Mouse (Mus musculus): ENCODE data around the gene Sec22c.

The Sec22c gene

DNA sequence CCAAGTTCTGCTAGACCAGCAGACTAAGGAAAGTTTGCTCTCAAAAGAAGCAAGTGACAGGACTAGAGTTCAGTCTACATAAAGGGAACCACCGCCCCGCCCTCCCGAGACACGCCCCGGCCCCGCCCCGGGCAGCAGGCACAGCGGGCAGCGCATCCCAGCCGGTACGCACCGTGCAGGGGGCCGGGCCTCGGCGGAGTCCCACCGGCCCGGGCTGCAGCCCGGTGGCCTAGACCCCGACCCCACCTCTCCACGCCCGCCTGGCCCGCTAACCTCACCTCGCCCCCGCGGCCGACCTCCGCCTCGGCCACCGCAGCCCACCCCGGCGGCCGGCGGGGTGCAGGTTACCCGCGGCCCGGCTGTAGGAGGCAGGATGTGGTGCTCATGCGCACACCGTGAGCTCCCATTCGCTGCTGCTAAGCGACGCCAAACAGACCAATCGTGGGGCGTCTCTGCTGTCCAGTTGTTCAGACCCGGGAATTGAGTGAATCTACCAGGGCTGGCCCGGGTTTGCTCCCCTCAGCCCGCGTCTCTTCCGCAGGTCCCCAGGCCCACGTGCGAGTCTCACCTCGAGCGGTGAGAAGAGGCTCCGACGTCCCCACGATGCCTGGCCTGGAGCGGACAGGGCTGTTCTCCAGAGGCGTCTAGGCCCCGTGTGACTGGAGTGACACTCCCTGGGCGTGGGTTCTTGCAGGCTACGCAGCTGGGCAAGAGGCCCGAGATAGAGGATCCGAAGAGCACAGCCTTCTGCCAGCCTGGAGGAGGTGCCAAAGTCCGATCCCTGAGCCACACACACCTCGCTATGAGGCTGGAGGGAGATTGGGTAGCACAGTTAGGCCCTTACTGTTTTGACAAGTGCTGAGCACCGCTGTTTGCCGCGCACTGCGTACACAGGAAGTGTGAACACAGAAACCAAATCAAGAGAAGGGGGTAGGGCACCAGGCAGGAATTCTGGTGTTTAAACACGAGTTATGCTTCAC, at the start of gene Sec22c:
Gene Sec22c, minus strand, starts transcription at position 845 of the 980 bp plus-strand sequence.
- peak; percentile 90 for ATAC-seq (ENCODE audit: insufficient number of reproducible peaks, low FRiP score, low TSS enrichment)

GRCm38 (mm10) chr9:121754624-121755023, 49.3 kb upstream of the Sec22c start:
- ATAC-seq (ENCODE audit: insufficient number of reproducible peaks, low FRiP score, low TSS enrichment) = no peak

DNA sequence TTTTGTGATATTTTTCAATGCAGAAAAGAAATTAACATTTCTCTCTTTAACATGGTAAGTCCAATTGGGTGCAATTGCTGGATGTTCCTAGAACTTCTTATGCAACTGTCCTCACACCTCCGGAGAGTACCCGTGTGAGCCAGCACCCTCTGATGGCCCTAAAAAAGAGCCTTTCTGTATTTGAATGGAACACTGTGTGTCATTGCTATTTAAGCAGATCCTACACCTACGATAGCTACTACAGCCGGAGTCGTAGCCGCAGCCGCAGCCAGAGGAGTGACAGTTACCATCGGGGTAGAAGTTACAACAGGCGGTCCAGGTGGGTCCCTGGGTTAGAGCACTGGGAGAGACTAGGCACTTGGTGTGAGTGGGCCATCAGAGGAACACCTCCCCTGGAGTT, 47.5 kb upstream of the Sec22c start:
- no peak for ATAC-seq (ENCODE audit: insufficient number of reproducible peaks, low FRiP score, low TSS enrichment)

DNA sequence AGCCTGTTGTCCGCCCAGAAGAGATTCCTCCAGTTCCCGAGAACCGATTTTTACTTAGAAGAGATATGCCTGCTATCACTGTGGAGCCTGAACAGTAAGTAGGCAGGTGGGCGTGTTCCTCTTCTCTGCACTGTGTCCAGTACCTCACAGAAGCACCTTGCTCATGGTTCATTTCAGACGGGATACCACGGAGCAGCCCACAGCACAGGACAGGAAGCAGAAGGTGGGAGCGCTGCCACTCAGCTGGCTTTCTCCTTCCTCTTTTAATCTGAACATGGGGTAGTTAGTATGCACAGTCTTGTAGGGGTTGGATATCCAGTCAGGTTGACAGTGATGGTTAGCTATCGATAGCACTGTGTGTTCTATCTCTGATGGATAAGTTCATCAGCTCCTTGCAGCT, 38.8 kb upstream of the Sec22c start:
- ATAC-seq (ENCODE audit: insufficient number of reproducible peaks, low FRiP score, low TSS enrichment) = no peak

DNA sequence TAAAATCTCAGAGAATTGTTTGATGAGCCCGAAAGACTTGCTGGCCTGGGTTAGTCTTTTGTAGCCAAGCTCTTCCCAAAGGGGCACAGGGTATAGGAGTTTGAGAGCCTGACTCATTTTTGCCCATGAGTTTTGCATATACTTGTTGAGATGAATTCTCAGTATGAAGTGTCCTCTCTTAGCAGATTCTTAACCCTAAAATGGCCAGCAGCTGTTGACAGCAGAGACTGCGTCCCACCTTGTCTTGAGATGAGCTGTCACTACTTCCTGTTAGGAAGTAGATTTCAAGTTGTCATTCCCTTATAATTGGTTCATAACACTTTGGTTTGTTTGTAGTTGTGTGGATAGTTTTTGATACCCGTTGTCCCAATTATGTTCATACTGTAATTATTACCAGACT, 35.9 kb upstream of the Sec22c start:
- ATAC-seq (ENCODE audit: insufficient number of reproducible peaks, low FRiP score, low TSS enrichment) = no peak

DNA sequence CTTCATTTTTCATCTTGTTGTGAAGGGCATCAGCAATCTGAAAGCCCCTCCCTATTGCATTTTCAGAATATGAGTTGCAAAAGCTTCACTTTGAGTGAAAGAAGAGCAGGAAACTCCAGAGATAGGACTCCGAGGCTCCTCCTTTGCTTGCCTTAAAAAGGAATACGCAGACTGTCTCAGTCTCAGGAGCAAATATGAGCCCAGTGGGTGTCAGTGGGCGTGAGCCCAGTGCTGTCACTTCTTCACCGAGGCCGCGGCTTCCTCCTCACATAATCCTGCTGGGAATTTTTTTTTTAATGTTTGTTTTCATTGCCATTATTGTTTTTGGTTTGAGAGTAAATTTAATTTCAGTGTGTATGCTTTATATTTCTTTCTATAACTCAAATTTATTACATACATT, 35.2 kb upstream of the Sec22c start:
- ATAC-seq (ENCODE audit: insufficient number of reproducible peaks, low FRiP score, low TSS enrichment) = no peak

DNA sequence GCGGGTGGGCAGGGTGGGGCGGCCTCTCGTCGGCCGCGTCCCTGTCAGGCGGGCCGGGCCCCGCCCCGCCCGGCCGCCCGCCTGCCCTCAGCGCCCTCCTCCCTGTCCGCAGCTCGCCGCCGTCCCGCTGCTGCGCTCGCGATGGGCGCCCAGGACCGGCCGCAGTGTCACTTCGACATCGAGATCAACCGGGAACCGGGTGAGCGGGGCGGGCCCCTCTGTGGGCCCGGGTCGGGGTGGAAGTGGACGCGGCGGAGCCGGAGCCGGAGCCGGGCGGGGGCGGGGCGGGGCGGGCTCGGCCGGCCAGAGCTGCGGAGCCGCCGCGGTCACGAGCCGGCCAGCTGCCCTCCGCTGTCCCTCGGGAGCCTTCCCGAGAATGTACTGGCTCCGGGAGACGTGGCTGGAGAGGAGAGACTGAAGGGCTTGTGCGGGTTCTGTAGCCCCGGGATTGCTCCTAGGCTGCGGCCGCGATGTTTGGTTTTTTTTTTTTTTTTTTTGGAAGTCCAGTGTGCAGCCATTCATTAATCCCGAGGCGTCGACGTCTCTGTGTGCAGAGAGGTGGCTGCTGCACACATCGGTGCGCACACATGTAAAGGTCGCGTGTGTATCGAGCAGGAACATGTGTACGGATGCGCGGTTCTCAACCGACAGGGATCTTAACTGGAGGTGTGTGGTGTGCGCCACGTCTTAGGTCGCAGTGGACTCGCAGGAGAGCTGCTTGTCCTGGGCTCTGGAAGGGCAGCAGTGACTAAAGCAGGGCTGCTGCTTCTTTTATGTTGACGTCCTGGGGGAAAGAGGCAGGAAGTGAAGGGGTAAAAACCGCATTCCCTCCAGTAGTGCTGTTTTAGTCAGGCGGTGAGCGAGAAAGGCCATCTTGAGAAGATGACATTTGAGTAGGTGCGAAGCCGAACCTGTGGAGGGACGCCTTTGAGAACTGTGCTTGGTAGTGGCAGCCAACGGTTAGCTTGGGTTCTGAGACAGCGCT, 14.3 kb upstream of the Sec22c start:
- ATAC-seq (ENCODE audit: insufficient number of reproducible peaks, low FRiP score, low TSS enrichment) = peak; percentile 28; the same call in 1 of the 2 replicates

GRCm38 (mm10) chr9:121718792-121719318, 13.6 kb upstream of the Sec22c start, which contains the start of gene Nktr:
Gene Nktr (plus strand): TSS chr9:121719169.
- peak; percentile 98 for ATAC-seq (ENCODE audit: insufficient number of reproducible peaks, low FRiP score, low TSS enrichment)

DNA sequence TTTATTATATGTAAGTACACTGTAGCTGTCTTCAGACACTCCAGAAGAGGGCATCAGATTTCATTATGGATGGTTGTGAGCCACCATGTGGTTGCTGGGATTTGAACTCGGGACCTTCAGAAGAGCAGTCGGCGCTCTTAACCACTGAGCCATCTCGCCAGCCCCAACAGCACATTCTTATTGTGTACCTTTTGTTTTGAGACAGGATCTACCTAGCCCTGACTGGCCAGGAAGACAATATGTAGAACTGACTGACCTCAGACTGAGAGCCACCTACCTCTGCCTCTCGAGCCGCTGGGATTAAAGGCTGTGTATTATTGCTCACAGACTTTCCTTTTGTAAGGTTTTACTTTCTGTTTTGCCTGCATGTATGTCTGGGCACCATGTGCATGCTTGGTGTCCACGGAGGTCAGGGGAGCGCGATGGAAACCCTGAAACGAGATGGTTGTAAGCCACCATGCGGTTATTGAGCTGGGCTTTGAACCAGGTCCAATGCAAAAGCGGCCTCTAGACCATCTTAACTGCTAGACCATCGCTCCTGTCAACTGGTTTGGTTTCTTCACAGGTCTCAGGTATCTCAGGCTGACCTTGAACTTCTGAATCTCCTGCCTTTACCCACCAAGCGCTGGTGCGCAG, 12.9 kb upstream of the Sec22c start:
- ATAC-seq (ENCODE audit: insufficient number of reproducible peaks, low FRiP score, low TSS enrichment) = no peak

- no peak for ATAC-seq (ENCODE audit: insufficient number of reproducible peaks, low FRiP score, low TSS enrichment)
Observed at GRCm38 (mm10) chr9:121717048-121717447, 11.8 kb upstream of the Sec22c start.

GRCm38 (mm10) chr9:121710584-121710975, 5.3 kb upstream of the Sec22c start:
- ATAC-seq (ENCODE audit: insufficient number of reproducible peaks, low FRiP score, low TSS enrichment) = peak; percentile 22; the same call in 1 of the 2 replicates

- ATAC-seq (ENCODE audit: insufficient number of reproducible peaks, low FRiP score, low TSS enrichment) = peak; percentile 94
Observed at GRCm38 (mm10) chr9:121709898-121710583, 4.8 kb upstream of the Sec22c start, which contains the start of gene Ss18l2. Gene Ss18l2 (plus strand): TSS chr9:121710329.

GRCm38 (mm10) chr9:121708506-121709486, 3.5 kb upstream of the Sec22c start:
- ATAC-seq (ENCODE audit: insufficient number of reproducible peaks, low FRiP score, low TSS enrichment) = no peak

DNA sequence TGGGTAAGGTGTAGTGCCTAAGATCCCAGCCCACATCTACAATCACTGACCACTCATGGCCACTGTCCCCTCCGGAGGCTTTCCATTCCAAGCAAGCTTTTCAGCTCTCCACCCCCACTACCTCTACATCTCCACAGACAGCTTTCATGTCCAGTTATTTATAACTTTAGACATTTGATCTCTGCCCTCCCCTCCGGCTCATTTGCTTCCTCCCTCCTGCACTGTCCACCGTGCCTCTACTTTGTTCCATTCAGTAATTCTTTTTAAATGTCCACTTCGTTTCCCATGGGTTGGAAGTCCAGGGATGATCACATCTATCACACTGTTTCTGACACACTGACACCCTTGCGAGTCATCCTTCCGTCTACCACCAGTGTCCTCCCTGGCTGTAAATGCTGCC, 2.5 kb upstream of the Sec22c start:
- no peak for ATAC-seq (ENCODE audit: insufficient number of reproducible peaks, low FRiP score, low TSS enrichment)

GRCm38 (mm10) chr9:121706029-121706675, 862 bp upstream of the Sec22c start:
- no peak for ATAC-seq (ENCODE audit: insufficient number of reproducible peaks, low FRiP score, low TSS enrichment)

DNA sequence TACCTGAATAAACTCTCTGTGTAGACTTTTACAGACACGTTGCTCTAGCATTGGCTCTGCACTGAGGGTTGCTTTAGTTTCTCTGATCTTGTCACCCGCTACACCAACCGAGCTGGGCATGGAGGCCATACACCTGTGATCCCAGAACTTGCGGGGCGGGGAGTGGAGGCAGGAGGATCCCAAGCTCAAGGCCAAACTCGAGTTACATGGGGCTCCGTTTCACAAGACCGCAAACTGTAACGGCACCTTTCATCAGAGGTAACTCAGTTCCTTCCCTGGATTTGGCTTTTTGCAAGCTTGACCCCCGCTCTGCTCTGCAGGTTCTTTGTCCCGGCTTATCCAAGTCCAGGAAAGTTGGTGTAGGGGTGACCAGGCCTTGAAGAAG, 1.0 kb downstream of the Sec22c start:
- no peak for ATAC-seq (ENCODE audit: insufficient number of reproducible peaks, low FRiP score, low TSS enrichment)

DNA sequence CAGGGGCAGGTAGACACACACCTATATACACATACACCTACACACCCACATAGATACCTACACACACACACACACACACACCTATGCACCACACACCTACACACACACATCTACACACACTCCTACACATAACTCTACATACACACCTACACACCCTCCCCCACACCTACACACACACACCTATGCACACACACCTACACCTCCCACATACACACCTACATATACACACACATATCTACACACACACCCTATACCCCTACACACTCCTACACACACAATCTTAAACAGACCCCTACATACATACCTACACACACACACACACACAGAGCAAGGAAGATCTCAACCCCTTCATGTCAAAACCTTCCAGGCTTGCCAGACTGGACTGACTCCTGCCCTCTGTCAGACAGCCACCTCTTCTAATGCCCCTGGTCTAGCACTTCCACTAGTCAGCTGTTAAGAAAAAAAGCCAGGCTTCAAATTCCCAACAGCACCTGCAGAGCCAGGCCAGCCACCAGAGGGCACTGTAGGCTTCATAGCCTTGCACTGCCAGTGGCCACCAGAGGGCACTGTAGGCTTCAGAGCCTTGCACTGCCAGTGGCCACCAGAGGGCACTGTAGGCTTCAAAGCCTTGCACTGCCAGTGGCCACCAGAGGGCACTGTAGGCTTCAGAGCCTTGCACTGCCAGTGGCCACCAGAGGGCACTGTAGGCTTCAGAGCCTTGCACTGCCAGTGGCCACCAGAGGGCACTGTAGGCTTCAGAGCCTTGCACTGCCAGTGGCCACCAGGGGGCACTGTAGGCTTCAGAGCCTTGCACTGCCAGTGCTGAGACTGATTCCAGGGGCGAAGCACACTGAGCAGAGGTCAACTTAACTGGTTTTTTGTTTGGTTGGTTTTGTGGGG, 7.9 kb downstream of the Sec22c start:
- ATAC-seq (ENCODE audit: insufficient number of reproducible peaks, low FRiP score, low TSS enrichment) = no peak
